Mouse (Mus musculus) telencephalon, adult 2 months (tissue): Measurements from ENCODE around the gene Lhx2.

ENCODE experiments used
- DNase-seq: peaks from one replicate; pipeline ENCODE4 v3.0.0-alpha.2; 2011; ENCODE audit warnings: low read depth, low spot score

Gene Lhx2

GRCm38 (mm10) chr2:38338990-38339909, at the start of gene Lhx2:
TSS of gene Lhx2 (plus strand) at chr2:38339281.
- DNase-seq = no peak

GRCm38 (mm10) chr2:38291526-38291925, 47.6 kb upstream of the Lhx2 start:
- DNase-seq = no peak

DNA sequence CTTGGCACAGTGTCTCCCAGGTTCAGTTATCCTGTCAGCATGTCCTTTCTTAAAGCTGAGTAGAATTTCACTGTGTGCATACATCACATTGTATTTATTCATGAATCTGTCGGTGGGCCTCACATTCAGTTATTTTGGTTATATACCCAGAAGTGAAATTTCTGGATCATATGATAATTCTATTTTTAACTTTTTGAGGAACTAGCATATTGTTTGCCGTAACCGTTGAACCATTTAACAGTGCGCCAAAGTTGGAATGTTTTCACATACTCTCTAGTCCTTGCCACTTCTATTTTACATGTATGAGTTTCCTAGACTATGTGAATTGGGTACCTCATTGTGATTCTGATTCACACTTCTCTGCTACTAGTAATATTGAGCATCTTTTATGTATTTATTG, 43.1 kb upstream of the Lhx2 start:
- no peak for DNase-seq

DNA sequence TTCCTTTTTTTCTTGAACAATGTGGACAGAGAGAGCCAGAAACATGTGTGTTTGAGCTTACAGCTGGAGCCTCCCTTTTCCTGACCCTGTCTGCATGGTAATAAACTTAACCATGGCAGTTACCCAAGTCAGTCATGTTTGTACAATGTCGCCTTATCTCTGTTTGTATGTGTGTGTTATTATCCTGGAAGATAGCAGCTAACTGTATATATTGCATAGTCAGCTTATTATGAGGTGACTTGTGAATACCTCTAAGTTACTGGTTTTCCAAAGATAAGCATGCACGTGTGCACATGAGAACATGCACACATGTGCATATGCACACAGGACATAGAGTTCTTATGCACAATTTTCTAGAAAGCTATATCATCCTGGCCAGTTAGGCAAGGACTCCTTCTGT, 38.1 kb upstream of the Lhx2 start:
- DNase-seq = no peak

DNA sequence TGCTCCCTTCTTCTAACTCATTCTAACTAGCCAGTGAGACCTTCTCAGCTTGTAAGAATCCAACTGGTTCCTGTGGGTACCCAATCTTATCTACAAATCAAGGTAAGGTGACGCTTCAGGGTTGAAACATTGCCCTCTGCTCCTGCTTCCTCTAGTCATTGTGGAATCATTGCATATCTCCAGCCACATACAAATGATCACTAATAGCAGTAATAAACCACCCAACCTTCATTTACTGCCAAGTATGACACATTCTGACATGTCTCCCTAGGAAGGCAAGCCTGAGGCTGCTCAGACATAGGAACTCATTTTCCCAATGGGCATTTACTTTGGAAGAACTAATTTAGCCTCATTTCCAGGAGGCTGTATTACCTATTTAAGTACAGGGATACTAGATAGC, 33.9 kb upstream of the Lhx2 start:
- no peak for DNase-seq

- DNase-seq = no peak
Observed at GRCm38 (mm10) chr2:38312921-38313320, 26.2 kb upstream of the Lhx2 start.

DNA sequence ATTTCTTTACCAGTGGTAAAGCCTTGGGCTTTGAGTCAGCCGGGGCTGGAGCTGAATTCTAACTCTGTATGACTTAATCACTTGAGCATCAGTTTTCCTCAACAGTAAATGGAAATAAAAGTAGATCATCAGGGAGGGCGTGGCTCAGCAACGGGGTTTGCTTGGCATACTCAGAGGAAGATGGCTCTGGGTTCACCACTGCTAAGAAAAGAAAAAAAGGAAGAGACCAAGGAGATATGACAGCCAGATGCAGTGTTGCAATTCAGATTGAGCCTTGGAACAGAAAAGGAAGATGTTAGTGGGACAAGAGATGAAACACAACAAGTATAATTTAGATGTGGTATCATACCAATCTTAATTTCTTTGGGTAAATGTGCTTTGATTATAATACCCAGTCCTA, 25.7 kb upstream of the Lhx2 start:
- DNase-seq = no peak

DNA sequence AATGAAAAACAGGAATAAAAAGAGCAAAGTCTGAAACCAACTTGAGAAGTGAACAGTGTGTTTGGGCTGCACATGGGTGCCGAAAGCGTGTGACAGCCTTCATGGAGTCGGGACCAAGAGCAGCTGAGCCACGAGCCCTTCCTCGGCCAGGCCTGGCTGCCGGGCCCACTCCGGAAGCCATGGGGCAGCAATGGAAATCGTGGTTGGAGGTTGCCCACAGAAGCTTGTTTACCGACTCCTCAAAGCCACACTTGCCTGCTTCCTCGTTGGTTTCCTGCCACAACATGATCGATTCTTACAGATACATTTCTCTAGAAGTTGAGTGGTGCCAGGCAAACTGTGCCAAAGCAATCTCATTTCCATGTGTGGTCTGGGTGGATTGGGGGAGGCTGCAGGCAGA, 20.0 kb upstream of the Lhx2 start:
- no peak for DNase-seq

DNA sequence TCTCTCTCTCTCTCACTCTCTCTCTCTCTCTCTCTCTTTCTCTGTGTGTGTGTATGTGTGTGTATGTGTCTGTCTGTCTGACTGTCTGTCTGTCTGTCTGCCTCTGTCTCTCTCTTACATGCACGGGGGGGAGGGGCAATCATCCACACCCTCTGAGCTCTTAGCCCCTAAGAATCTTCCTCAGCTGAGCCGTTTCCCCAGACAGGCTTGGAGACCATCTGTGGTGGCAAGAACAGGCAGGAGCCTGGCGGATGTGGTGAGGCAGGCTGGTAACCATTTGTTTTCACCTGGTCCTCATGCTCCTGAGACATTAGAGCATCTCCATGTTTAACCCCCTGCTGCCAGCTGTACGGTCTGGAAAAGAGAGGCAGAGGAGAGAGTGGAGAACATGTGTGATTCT, 18.2 kb upstream of the Lhx2 start:
- no peak for DNase-seq

- DNase-seq = peak; percentile 34
Observed at GRCm38 (mm10) chr2:38323380-38323779, 15.7 kb upstream of the Lhx2 start.

DNA sequence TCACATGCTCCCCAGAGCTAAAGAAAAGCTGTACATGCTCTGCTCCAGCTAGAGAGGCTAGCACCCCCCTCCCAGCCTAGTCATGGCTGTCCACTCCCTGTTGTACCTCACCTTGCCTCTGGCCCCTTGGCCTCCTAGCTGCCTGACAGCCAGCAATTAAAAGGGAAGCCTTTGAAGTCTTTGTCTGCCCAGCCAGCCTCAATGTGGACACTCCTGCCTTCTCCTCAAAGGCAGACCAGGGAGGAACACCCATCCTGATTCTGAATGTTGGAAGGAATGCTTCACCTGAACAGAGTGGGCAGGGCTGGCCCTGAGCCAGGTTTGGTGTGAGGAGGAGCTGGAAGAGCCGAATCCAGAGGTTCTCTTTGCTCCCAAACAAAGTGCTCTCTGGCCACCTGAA, 12.4 kb upstream of the Lhx2 start:
- DNase-seq = no peak

GRCm38 (mm10) chr2:38333586-38334119, 5.4 kb upstream of the Lhx2 start:
- no peak for DNase-seq

- DNase-seq = no peak
Observed at GRCm38 (mm10) chr2:38336606-38337005, 2.5 kb upstream of the Lhx2 start.

GRCm38 (mm10) chr2:38337091-38337640, 1.9 kb upstream of the Lhx2 start:
- no peak for DNase-seq

DNA sequence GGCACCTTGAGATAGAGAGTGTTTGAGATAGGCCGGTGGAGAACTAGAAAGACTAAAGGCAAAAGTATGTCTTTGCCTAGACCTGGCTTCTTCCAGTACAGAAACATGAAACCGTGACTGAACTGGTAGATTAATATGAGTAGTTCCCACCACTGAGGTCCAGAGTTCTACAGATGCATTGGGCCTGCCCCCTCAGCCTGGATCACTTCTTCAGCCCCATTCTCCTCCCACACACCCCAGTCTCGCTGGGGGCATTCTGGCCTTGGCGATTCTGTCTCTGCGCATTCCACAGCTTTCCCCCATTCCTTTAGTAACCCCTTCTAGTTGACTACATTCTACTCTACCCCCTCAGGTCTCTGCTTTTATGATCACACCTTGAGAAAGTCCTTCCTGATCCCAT, 1.4 kb upstream of the Lhx2 start:
- no peak for DNase-seq

DNA sequence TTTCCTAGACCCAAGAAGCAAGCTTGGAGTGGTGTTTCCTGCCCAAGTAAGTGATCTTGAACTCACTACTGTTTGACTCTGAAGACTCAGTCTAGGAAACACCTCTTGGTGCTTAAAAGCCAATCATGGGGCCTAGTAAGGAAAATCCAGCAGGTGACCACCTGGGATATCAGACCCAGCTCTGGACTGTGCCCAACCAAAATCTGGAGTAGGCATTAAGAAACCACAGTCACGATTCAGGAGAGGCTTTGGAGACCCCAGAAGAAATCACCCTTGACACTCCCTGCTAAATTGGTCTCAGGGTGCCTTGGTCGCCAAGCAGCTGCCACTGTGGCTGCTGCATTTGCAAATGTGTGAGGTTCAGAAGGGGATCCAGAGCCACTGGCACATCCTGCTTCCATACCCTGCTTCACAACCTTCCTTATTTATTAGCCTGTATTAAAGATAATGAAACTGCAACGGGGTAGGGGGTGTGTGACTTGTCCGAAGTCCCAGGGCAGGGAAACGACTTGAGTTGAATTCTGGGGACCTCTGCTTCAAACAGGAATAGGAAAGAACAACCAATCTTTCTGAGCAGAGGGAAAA, 641 bp upstream of the Lhx2 start:
- no peak for DNase-seq

DNA sequence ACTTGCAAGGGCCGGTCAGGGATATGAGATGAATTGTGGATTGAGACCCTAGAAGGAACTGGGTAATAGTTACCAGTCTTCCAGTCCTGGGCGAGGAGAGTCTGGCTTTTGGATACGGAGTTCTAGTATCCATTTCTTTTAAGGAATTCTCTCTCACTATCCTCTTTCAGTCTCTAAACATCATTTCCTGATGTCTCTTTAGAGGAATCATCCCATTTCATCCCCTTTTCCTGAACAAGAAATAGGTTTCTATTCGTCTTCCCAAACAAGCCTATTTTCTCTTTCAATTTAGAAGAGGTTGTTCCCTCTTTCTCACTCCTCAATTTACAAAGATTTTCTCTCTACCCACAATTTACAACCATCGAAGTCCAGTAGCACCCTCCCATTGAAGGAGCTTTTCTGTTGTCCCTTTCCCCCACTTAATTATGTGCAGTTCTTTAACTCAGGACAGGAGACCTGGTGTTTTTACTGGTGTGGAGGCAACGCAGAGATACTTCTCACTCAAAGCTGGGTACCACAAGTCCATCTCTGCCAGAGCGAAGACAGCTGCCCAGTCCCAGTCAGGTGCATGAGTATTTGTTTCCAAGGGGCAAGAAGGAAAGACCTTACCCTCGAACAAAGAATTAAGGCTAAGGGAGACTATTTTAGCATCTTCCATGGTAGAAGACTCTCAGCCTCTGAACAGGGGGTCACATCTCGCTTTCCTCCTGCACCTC, 987 bp downstream of the Lhx2 start:
- no peak for DNase-seq

GRCm38 (mm10) chr2:38340626-38341200, 1.6 kb downstream of the Lhx2 start:
- no peak for DNase-seq

DNA sequence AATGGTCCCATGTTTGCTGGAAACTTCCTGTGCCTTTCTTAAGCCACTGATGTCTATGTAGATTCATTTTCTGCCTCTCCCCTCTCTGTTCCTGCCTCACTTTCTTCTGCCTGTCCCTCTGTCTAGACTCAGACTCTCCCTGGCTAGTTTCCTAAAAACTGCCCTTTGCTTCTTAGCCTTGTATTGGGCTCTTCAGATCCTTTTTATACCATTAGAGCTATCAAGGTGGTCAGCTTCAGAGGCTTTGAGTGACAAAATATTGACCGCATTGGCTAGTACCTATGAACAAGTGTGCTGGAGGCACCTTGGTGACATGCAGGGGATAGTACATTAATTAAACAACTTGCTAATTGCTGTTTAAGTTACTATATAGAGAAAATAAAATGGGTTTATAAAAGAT, 4.5 kb downstream of the Lhx2 start:
- DNase-seq = no peak

GRCm38 (mm10) chr2:38344727-38345126, 5.6 kb downstream of the Lhx2 start:
- DNase-seq = no peak

GRCm38 (mm10) chr2:38346417-38346816, 7.3 kb downstream of the Lhx2 start:
- DNase-seq = no peak
